Mouse (Mus musculus) liver, postnatal 0 days (tissue): ENCODE measurements around the gene Pcna.

Experiments used
- CTCF ChIP-seq: sonication (generic); IDR thresholded peaks from 2 replicates; pipeline ENCODE4 v1.5.1; 2016; ENCODE audit warnings: antibody characterized with exemption, low read depth
- EP300 ChIP-seq: IDR thresholded peaks from 2 replicates; pipeline ENCODE4 v1.6.1; 2016; ENCODE audit warnings: antibody characterized with exemption, low read depth, mild to moderate bottlenecking

DNA sequence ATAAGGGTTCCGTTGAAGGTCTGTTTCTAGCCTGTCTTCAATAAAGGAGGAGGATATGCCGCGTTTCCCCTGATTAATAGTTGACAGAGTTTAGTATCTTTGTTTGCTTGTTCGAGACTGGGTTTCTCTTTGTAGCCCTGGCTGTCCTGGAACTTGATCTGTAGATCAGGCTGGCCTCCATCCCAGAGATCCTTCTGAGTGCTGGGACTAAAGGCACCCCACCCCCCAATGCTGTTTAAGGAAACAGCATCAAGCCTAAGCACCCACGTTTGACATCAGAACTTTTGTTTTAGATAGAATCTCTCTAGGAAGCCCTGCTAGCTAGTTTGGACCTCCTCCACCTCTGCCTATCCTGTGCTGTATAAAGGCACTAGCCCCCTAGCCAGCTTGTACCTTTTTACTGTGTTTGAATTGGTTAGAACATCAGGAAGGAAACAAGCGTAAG is 11.2 kb upstream of the Pcna start:
- TF ChIP-seq CTCF (no peak), EP300 (no peak)
